Mouse (Mus musculus) forebrain, embryonic 11.5 days (tissue): ENCODE measurements around the gene Adam12. TPM values are rescaled to one million over a fixed set of nuclear protein-coding genes. Genes with fewer than 3 reads are reported as not detected.

Experiments
- ATAC-seq: fragments of 200-750 bp; cut with Nextera tagmentation; replicated peaks from 2 replicates; pipeline ENCODE4 v1.8.0; 2017; ENCODE audit warnings: moderate TSS enrichment; ENCODE audit not compliant: low FRiP score
- DNase-seq: peaks from one replicate; pipeline ENCODE4 v3.0.0-alpha.2; 2017; ENCODE audit warnings: low spot score
- H3K27ac ChIP-seq: fragments of 300-500 bp; sonication (generic); 2 replicates; pipeline ENCODE4 v1.5.1; 2014; ENCODE audit warnings: low read depth, low read length
- H3K27me3 ChIP-seq: fragments of 300-500 bp; sonication (generic); 2 replicates; pipeline ENCODE4 v1.6.1; 2014; ENCODE audit warnings: mild to moderate bottlenecking, low read length, mixed read lengths; ENCODE audit not compliant: control insufficient read depth, insufficient read depth
- H3K36me3 ChIP-seq: fragments of 300-500 bp; sonication (generic); 2 replicates; pipeline ENCODE4 v1.6.1; 2014; ENCODE audit warnings: mild to moderate bottlenecking, low read length, moderate library complexity, mixed read lengths; ENCODE audit not compliant: control insufficient read depth, insufficient read depth
- H3K4me1 ChIP-seq: fragments of 300-500 bp; sonication (generic); replicated peaks from 2 replicates; pipeline ENCODE4 v1.6.1; 2014; ENCODE audit warnings: low read length, mixed read lengths; ENCODE audit not compliant: control insufficient read depth, insufficient read depth
- H3K4me2 ChIP-seq: fragments of 300-500 bp; sonication (generic); 2 replicates; pipeline ENCODE4 v1.6.1; 2014; ENCODE audit warnings: low read depth, mild to moderate bottlenecking, low read length, moderate library complexity, mixed read lengths; ENCODE audit not compliant: severe bottlenecking
- H3K4me3 ChIP-seq: fragments of 300-500 bp; sonication (generic); 2 replicates; pipeline ENCODE4 v1.5.1; 2014; ENCODE audit warnings: low read depth, low read length
- H3K9ac ChIP-seq: fragments of 300-500 bp; sonication (generic); 2 replicates; pipeline ENCODE4 v1.6.1; 2014; ENCODE audit warnings: low read length
- H3K9me3 ChIP-seq: fragments of 300-500 bp; sonication (generic); 2 replicates; pipeline ENCODE4 v1.6.1; 2016; ENCODE audit warnings: low read length, mixed read lengths; ENCODE audit not compliant: control insufficient read depth
- WGBS: fragments of 180-500 bp; shearing (Covaris S2); extraction: QIAGEN DNeasy Blood & Tissue Kit; methylation state at CpG from one replicate; pipeline ENCODE4 v1.1.7; 2014; 5-methylcytosine and 5-hydroxymethylcytosine counted together
- polyA plus RNA-seq: library from polyadenylated mRNA; unstranded; fragments of >200 nt; fragmentation: Nextera tagmentation; extraction: Ambion mirVana; gene quantifications from 2 replicates; pipeline ENCODE4 v1.2.1, GENCODE M21; 2014

Gene Adam12
- polyA plus RNA-seq, 1 experiment from 2014 or later: 1.6 TPM

DNA sequence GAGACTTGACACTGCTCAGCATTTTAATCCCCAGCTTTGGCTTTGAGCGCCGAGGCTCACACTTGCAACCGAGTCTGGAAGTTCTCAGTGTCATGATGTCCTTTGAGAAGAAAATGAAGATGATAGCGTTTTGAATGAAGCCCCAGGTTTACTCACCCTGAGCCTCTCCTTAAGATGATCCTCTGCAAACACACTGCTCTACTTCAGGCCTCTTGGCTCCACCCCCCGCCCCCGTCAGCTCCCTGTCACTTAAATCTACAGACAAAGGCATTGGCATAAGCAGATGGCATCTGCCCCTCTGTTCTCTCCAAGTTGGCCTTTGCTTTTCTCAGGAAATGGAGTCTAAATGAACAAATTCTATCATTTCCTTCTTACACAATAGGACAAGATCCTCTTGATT, 308.0 kb downstream of the Adam12 start:
- DNase-seq (peak; percentile 20), ATAC-seq (no peak)
- no peaks in the 10 kb centered on the region for H3K4me1 ChIP-seq
- no peak overlapping the region for H3K9ac ChIP-seq
- no peak overlapping the region for H3K4me2 ChIP-seq
- H3K36me3 ChIP-seq: no peaks in the 10 kb centered on the region
- H3K27ac ChIP-seq: no peak overlapping the region
- 78% methylated on average over 6 of the region's 6 CpGs for WGBS
- H3K27me3 ChIP-seq: no peaks in the 10 kb centered on the region
- no peaks in the 10 kb centered on the region for H3K9me3 ChIP-seq
- no peak overlapping the region for H3K4me3 ChIP-seq

DNA sequence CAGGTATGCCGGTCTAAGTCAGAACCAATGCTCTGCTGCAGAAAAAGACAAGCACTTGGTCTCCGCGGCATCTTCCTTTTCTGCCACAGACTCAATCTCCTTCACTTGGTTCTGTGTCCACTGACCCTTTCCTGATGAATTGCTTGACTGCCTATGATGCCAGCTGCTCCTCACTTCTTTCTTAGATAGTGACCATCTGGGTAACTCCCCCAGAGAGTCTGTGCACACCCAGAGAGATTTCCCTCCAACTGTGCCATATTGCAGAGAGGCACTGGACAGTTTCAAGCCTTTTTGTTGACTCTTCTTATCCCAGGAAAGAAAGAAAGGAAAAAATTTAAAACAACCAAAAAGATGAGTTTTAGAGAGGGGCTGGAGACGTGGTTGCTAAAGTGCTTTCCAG, 310.7 kb downstream of the Adam12 start:
- 90% methylated on average over 4 of the region's 4 CpGs for WGBS
- H3K9me3 ChIP-seq: no peaks in the 10 kb centered on the region
- H3K4me1 ChIP-seq: no peaks in the 10 kb centered on the region

DNA sequence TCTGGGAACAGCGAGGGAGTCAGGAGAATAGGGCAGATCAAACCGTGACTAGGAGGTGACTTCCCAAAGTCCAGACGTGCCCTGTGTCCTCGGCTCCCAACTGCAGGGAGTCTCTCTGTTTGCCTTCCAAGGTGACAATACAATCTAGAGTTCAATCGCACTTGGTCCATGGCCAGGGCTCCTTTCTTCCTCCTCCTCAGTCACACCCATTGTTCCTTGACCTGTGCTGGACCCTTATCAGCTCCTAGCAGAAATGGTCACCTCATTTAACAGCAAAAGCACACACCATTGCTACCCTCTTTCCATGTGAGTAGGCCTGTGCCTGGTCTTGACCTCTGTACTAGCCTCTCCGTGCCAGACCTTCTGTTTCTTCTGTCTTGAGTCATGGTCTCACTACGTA, 311.2 kb downstream of the Adam12 start:
- H3K4me3 ChIP-seq: no peak overlapping the region
- H3K4me2 ChIP-seq: no peak overlapping the region
- no peaks in the 10 kb centered on the region for H3K27me3 ChIP-seq
- H3K9ac ChIP-seq: no peak overlapping the region
- WGBS: 92% methylated on average over 7 of the region's 7 CpGs
- no peak overlapping the region for H3K27ac ChIP-seq
- H3K4me1 ChIP-seq: no peaks in the 10 kb centered on the region
- H3K9me3 ChIP-seq: no peaks in the 10 kb centered on the region
- ATAC-seq (no peak), DNase-seq (peak; percentile 6)
- no peaks in the 10 kb centered on the region for H3K36me3 ChIP-seq

More for the DNA sequence above, 310.7 kb downstream of the Adam12 start:
- H3K36me3 ChIP-seq: no peaks in the 10 kb centered on the region
- no peaks in the 10 kb centered on the region for H3K27me3 ChIP-seq
- no peak overlapping the region for H3K27ac ChIP-seq
- no peak overlapping the region for H3K9ac ChIP-seq
- no peak for ATAC-seq
- no peak overlapping the region for H3K4me3 ChIP-seq
- no peak overlapping the region for H3K4me2 ChIP-seq
- peak; percentile 11 for DNase-seq

DNA sequence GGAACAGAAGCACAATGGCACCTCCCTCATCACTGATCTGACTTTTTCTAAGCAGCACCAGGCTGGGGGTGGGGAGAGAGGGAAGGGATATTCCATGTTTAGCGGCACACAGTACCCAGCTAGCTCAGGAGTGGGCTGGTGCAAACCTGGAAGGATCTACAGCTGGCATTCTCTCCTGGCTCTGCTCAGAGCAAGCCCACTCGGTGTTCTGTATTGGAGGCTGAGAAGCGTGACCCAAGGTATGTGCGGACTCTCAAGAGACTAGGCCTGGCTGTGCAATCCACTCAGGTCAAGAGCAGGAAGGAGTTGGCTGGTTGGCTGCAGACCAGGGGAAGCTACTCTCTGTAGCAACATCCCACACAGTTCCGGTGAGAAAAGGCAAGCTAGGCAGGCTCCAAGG, 312.0 kb downstream of the Adam12 start:
- 93% methylated on average over 5 of the region's 5 CpGs for WGBS
- H3K4me2 ChIP-seq: no peak overlapping the region
- DNase-seq (peak; percentile 33), ATAC-seq (no peak)
- no peaks in the 10 kb centered on the region for H3K36me3 ChIP-seq
- H3K9ac ChIP-seq: no peak overlapping the region
- H3K4me1 ChIP-seq: no peaks in the 10 kb centered on the region
- no peaks in the 10 kb centered on the region for H3K9me3 ChIP-seq
- H3K27ac ChIP-seq: no peak overlapping the region
- H3K27me3 ChIP-seq: no peaks in the 10 kb centered on the region
- no peak overlapping the region for H3K4me3 ChIP-seq

DNA sequence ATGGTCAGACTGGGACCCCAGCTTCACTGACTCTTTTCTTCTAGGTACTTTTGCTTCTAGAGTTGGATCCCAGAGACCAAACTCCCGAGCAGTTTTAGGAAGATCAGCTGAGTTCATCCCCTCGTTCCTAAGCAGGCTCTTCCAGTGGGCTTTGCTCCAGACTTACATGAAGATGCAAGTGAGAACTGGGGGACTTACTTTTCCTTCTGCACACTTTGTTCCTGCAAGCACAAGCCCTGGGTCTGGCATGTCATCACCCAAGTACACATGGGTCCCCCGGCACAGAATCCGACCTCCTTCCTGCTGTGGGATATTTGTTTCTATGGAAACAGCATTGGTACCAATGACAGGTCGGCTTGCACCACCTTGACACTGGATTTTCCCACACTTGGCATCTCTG, 312.6 kb downstream of the Adam12 start:
- H3K4me1 ChIP-seq: no peaks in the 10 kb centered on the region
- no peak overlapping the region for H3K9ac ChIP-seq
- H3K36me3 ChIP-seq: no peaks in the 10 kb centered on the region
- H3K4me2 ChIP-seq: no peak overlapping the region
- DNase-seq: peak; percentile 27
- WGBS: 71% methylated on average over 5 of the region's 5 CpGs
- H3K4me3 ChIP-seq: no peak overlapping the region
- no peak for ATAC-seq
- no peak overlapping the region for H3K27ac ChIP-seq
- H3K27me3 ChIP-seq: no peaks in the 10 kb centered on the region
- H3K9me3 ChIP-seq: no peaks in the 10 kb centered on the region

DNA sequence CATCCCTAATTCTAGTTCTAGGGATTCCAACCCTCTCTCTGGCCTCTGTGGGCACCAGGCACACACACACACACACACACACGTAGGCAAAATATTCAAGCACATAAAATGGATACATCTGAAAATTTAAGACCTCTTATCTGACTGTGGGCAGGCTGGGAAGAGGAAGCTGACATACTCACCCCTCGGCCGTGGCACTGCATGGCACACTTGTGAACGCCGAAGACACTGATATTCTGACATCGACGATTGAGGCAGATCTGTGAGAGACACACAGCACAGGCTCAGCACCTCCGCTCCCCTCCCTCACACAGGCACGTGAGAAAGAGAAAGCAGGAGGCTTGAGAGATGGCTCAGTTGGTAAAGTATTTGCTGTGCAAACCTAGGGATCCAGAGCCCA, 315.7 kb downstream of the Adam12 start:
- Histone ChIP-seq H3K9me3 (no peaks in the 10 kb centered on the region), H3K4me1 (no peaks in the 10 kb centered on the region), H3K27ac (no peak overlapping the region), H3K4me3 (no peak overlapping the region), H3K9ac (no peak overlapping the region), H3K27me3 (no peaks in the 10 kb centered on the region), H3K36me3 (no peaks in the 10 kb centered on the region), H3K4me2 (no peak overlapping the region)
- ATAC-seq (no peak), DNase-seq (peak; percentile 33)
- WGBS: 92% methylated on average over 9 of the region's 9 CpGs

DNA sequence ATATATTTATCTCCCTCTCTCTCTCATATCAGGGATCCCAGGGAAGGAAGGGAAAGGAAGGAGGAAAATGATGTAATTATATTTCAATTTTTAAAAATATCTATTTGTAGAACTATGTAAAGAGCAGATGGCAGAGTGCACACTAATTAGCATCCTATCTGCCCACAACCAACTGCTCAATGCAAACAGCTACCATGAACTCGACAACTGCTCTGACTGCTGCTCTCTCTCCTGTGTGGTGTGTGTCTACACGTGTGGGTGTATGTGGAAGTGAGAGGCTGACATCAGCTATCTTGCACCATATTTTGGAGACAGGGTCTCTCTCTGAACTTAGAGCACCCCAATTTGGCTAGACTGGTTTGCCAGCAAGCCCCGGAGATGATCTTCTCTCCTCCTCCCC, 320.1 kb downstream of the Adam12 start:
- Histone ChIP-seq H3K4me2 (no peak overlapping the region), H3K9me3 (no peaks in the 10 kb centered on the region), H3K27ac (no peak overlapping the region), H3K4me1 (no peaks in the 10 kb centered on the region), H3K9ac (no peak overlapping the region), H3K27me3 (no peaks in the 10 kb centered on the region), H3K36me3 (no peaks in the 10 kb centered on the region), H3K4me3 (no peak overlapping the region)
- ATAC-seq (no peak), DNase-seq (no peak)
- WGBS: 89% methylated on average over 3 of the region's 3 CpGs

DNA sequence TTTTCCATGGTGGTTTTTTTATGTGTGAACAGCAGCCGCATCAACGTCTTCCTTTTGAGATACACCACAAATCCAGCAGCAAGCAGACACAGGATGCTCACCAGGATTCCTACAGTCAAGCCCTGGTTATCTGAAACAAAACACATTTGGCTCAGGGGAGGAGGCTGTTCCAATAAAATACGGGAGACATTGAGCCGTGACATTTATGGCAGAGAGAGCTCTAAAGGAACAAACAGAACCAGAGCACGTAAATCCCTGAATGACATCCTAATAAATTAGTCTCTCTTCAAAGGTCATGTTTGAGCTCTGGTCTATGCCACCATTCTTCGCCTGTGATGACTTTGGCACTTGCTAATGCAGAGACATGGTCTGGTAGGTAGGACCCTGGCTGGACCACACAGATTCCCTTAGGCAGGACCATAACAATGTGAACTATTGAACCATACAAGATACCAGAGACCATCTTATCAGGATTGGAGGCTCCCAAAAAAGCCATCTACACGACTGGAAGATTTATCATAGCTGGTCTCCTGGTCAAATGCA, 322.0 kb downstream of the Adam12 start:
- ATAC-seq: no peak
- Histone ChIP-seq H3K4me1 (no peaks in the 10 kb centered on the region), H3K9ac (no peak overlapping the region), H3K27ac (no peak overlapping the region), H3K4me2 (no peak overlapping the region), H3K4me3 (no peak overlapping the region), H3K27me3 (no peaks in the 10 kb centered on the region), H3K9me3 (no peaks in the 10 kb centered on the region), H3K36me3 (no peaks in the 10 kb centered on the region)
- DNase-seq: peak; percentile 7
- 89% methylated on average over 7 of the region's 7 CpGs for WGBS

DNA sequence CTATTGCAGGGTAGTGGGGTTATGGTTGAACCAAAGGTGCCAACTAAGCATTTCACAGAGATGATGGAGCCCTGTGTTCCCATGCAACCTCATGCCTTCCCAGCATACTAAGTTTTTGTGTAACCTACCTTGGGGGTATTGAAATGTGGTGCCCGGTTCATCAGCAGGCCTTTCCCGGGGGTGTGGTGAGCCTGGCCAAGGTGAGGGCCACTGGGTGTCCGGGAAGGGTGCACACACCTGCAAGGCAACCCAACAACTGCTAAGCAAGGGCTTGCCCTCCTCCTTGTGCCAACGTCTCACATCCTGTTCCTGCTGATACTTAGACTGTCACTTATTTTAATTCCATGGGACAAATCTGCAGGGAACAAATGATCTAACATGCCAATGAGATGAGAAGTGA, 323.0 kb downstream of the Adam12 start:
- ATAC-seq (no peak), DNase-seq (peak; percentile 48)
- 89% methylated on average over 4 of the region's 4 CpGs for whole genome bisulfite sequencing
- H3K27me3 ChIP-seq: no peaks in the 10 kb centered on the region
- H3K27ac ChIP-seq: no peak overlapping the region
- no peak overlapping the region for H3K9ac ChIP-seq
- H3K4me3 ChIP-seq: no peak overlapping the region
- no peaks in the 10 kb centered on the region for H3K36me3 ChIP-seq
- H3K4me2 ChIP-seq: no peak overlapping the region
- H3K9me3 ChIP-seq: no peaks in the 10 kb centered on the region
- H3K4me1 ChIP-seq: no peaks in the 10 kb centered on the region
